Mouse (Mus musculus): Measurements from ENCODE around the gene Rundc3a.

Gene Rundc3a

GRCm38 (mm10) chr11:102447497-102447896 lies 54.3 kb downstream of the Rundc3a start, which contains the start of gene Fam171a2:
Fam171a2 (minus strand) TSS chr11:102447682.
- DNase-seq (ENCODE audit: low spot score in 2 of 2): peak; percentile 70 to 76

- peak; percentile 61 to 64 for DNase-seq (ENCODE audit: low spot score in 2 of 2)
Observed at GRCm38 (mm10) chr11:102448327-102448726, 55.1 kb downstream of the Rundc3a start.

- peak in 1 of 2 experiments; percentile 36 for DNase-seq (ENCODE audit: low spot score in 2 of 2)
Observed at GRCm38 (mm10) chr11:102449043-102450008, 56.1 kb downstream of the Rundc3a start.
